Mouse (Mus musculus): ENCODE data around the gene 6430571L13Rik. TPM values are rescaled to one million over a fixed set of nuclear protein-coding genes. Genes with fewer than 3 reads are reported as not detected.

Gene 6430571L13Rik
- total and polyA plus RNA-seq, 3 experiments = 0.35 TPM; not detected in 1

- Histone ChIP-seq H3K27ac (ENCODE audit: control insufficient read depth, low read depth, low read length) (peak overlapping the region; percentile 91), H3K9ac (ENCODE audit: control insufficient read depth, low read depth, low read length, poor library complexity, severe bottlenecking) (peak overlapping the region; percentile 97), H3K27me3 (ENCODE audit: control insufficient read depth in 1 of 2, insufficient read depth in 2 of 2, low read length in 2 of 2) (no peaks in the 10 kb centered on the region), H3K36me3 (ENCODE audit: control insufficient read depth in 1 of 2, insufficient read depth in 2 of 2, low read length in 2 of 2) (peaks cover 0 to 21% of the 10 kb centered on the region in 2 experiments; a peak in 2 of 4 replicates), H3K9me3 (replicated peaks; ENCODE audit: insufficient read depth, low read length) (no peaks in the 10 kb centered on the region), H3K4me1 (ENCODE audit: control insufficient read depth in 1 of 2, insufficient read depth in 2 of 2, low read length in 2 of 2) (peaks cover 2 to 28% of the 10 kb centered on the region in 2 experiments; a peak in 3 of 4 replicates), H3K79me2 (ENCODE audit: control insufficient read depth, insufficient read depth, low read length, poor library complexity) (peaks cover 31% of the 10 kb centered on the region), H3K4me3 (ENCODE audit: control insufficient read depth in 1 of 2, insufficient read depth in 1 of 2, low read depth in 2 of 2, low read length in 2 of 2) (peak overlapping the region; percentile 56 to 96; a peak in 3 of 4 replicates)
- peak; percentile 45 for DNase-seq (ENCODE audit: low read depth, low spot score)
- TF ChIP-seq ZC3H11A (IDR thresholded peaks at IDR 0.05; ENCODE audit: low read depth, low read length) = no peak
- no peak for TF ChIP-seq MYB (IDR thresholded peaks at IDR 0.05; ENCODE audit: low read depth, low read length)
- no peak for TF ChIP-seq HCFC1 (IDR thresholded peaks at IDR 0.05; ENCODE audit: low read depth, low read length)
- no peak for TF ChIP-seq MEF2A (IDR thresholded peaks at IDR 0.05; ENCODE audit: extremely low read depth, insufficient replicate concordance, low read depth, low read length, poor library complexity, severe bottlenecking)
Observed at GRCm38 (mm10) chr9:107298059-107298780, 42.2 kb upstream of the 6430571L13Rik start.

GRCm38 (mm10) chr9:107298876-107299275, 41.5 kb upstream of the 6430571L13Rik start:
- Histone ChIP-seq H3K4me1 (ENCODE audit: control insufficient read depth in 1 of 2, insufficient read depth in 2 of 2, low read length in 2 of 2) (peaks cover 2 to 30% of the 10 kb centered on the region in 2 experiments; a peak in 3 of 4 replicates), H3K27me3 (ENCODE audit: control insufficient read depth in 1 of 2, insufficient read depth in 2 of 2, low read length in 2 of 2) (no peaks in the 10 kb centered on the region), H3K9me3 (replicated peaks; ENCODE audit: insufficient read depth, low read length) (no peaks in the 10 kb centered on the region), H3K79me2 (ENCODE audit: control insufficient read depth, insufficient read depth, low read length, poor library complexity) (peaks cover 31% of the 10 kb centered on the region), H3K27ac (ENCODE audit: control insufficient read depth, low read depth, low read length) (no peak overlapping the region), H3K9ac (ENCODE audit: control insufficient read depth, low read depth, low read length, poor library complexity, severe bottlenecking) (peak overlapping the region; percentile 97; the same call in 1 of the 2 replicates), H3K4me3 (ENCODE audit: control insufficient read depth in 1 of 2, insufficient read depth in 1 of 2, low read depth in 2 of 2, low read length in 2 of 2) (peak overlapping the region in 1 of 2 experiments; percentile 96; a peak in 1 of 4 replicates), H3K36me3 (ENCODE audit: control insufficient read depth in 1 of 2, insufficient read depth in 2 of 2, low read length in 2 of 2) (peaks cover 0 to 21% of the 10 kb centered on the region in 2 experiments; a peak in 2 of 4 replicates)
- TF ChIP-seq UBTF (IDR thresholded peaks at IDR 0.05; ENCODE audit: borderline replicate concordance, insufficient read depth, low read depth, low read length) (no peak), CHD1 (IDR thresholded peaks at IDR 0.05; ENCODE audit: low read depth, low read length) (no peak), TBP (IDR thresholded peaks at IDR 0.05; ENCODE audit: low read depth, low read length) (no peak), POLR2AphosphoS5 (IDR thresholded peaks at IDR 0.05; ENCODE audit: borderline replicate concordance, low read depth, low read length) (no peak)
- DNase-seq (ENCODE audit: low read depth, low spot score) = no peak

- H3K27me3 ChIP-seq (ENCODE audit: control insufficient read depth in 1 of 2, insufficient read depth in 2 of 2, low read length in 2 of 2) = no peaks in the 10 kb centered on the region
- H3K9ac ChIP-seq (ENCODE audit: control insufficient read depth, low read depth, low read length, poor library complexity, severe bottlenecking) = no peak overlapping the region
- no peak overlapping the region for H3K4me3 ChIP-seq (ENCODE audit: control insufficient read depth in 1 of 2, insufficient read depth in 1 of 2, low read depth in 2 of 2, low read length in 2 of 2)
- H3K79me2 ChIP-seq (ENCODE audit: control insufficient read depth, insufficient read depth, low read length, poor library complexity) = peaks cover 31% of the 10 kb centered on the region
- H3K4me1 ChIP-seq (ENCODE audit: control insufficient read depth in 1 of 2, insufficient read depth in 2 of 2, low read length in 2 of 2) = peaks cover 2 to 34% of the 10 kb centered on the region in 2 experiments; a peak in 3 of 4 replicates
- H3K36me3 ChIP-seq (ENCODE audit: control insufficient read depth in 1 of 2, insufficient read depth in 2 of 2, low read length in 2 of 2) = peaks cover 0 to 26% of the 10 kb centered on the region in 2 experiments; a peak in 2 of 4 replicates
- no peak for TF ChIP-seq HCFC1 (IDR thresholded peaks at IDR 0.05; ENCODE audit: low read depth, low read length)
- no peak for TF ChIP-seq CHD1 (IDR thresholded peaks at IDR 0.05; ENCODE audit: low read depth, low read length)
- TF ChIP-seq POLR2AphosphoS5 (IDR thresholded peaks at IDR 0.05; ENCODE audit: borderline replicate concordance, low read depth, low read length) = no peak
- H3K27ac ChIP-seq (ENCODE audit: control insufficient read depth, low read depth, low read length) = no peak overlapping the region
- no peak for DNase-seq (ENCODE audit: low read depth, low spot score)
- H3K9me3 ChIP-seq (replicated peaks; ENCODE audit: insufficient read depth, low read length) = no peaks in the 10 kb centered on the region
Observed at GRCm38 (mm10) chr9:107299783-107300182, 40.6 kb upstream of the 6430571L13Rik start.
